In the genomic region with DNA sequence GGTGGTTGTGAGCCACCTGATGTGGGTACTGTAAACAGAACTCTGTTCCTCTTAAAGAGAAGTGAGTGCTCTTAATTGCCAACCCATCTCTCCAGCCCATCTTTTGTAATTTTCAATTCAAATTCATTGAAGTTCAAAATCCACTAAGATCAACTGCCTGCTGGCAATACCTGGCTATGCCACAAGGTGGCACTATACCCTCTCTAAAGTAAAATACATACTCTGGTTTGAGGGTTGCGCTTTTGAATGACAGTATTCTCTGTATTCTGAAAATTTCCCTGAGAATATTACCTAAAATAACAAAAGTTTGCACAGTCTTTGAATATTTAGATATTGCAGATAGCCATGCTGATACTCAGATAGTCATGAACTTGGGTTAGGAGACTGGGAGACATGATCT, we compare ENCODE assay signal across 8 mouse cellular contexts. TPM values are rescaled to one million over a fixed set of nuclear protein-coding genes. Genes with fewer than 3 reads are reported as not detected.
DNase-seq lines count a peak whose midpoint lies in the region; ATAC-seq and TF ChIP-seq lines count a peak whose summit lies in the region.

No protein-coding gene starts in this region.

- ATAC-seq in erythroblast, adult 5-6 weeks (replicated peaks; ENCODE audit: low FRiP score, poor library complexity, severe bottlenecking) = no peak; the same call in 1 of the 2 replicates

- H3K36me3 ChIP-seq in ES-E14 (ENCODE audit: control insufficient read depth, insufficient read depth, low read length, poor library complexity, severe bottlenecking) = no peaks in the 10 kb centered on the region

- intact Hi-C loops in heart, postnatal 36 days (cut with DNase I) = loop anchor here (1.0 to 5.0 kb wide), 3 partner anchors 296 to 482 kb away; no protein-coding TSS in a partner anchor

- no peak overlapping the region for H3K4me3 ChIP-seq in ES-E14 (ENCODE audit: insufficient read depth in 1 of 2, low read depth in 1 of 2, low read length in 2 of 2, poor library complexity in 1 of 2, severe bottlenecking in 1 of 2)

- peaks cover 6 to 16% of the 10 kb centered on the region in 2 experiments for H3K4me1 ChIP-seq in ES-E14 (ENCODE audit: control insufficient read depth in 2 of 2, insufficient read depth in 2 of 2, low read length in 2 of 2, poor library complexity in 1 of 2)

- no peak overlapping the region for H3K27ac ChIP-seq in ES-E14 (ENCODE audit: insufficient read depth, low read depth, low read length, poor library complexity, severe bottlenecking)

- DNase-seq in ES-E14 (ENCODE audit: low read depth, low spot score) = peak; percentile 62
- DNase-seq in adrenal gland, postnatal 14 days = peak; percentile 84
- DNase-seq in embryo, embryonic 9.5 days (ENCODE audit: extremely low spot score) = peak; percentile 62
- peak; percentile 72 to 85 for DNase-seq in heart, postnatal 36 days
- DNase-seq in layer of hippocampus, postnatal 10 days (ENCODE audit: low spot score in 2 of 2) = peak; percentile 90 to 92
- peak; percentile 83 for DNase-seq in mesoderm, embryonic 11.5 days (ENCODE audit: low read depth, low spot score)
- DNase-seq in right cerebral cortex, postnatal 4 days = peak; percentile 95

- in situ Hi-C loops in ES-E14 (cut with MboI; ENCODE audit: low sequenced_read_pairs in 2 of 2, unreplicated experiment in 2 of 2) = loop anchor here (25.0 kb wide), 3 partner anchors 272 to 497 kb away; partner anchors contain the start of genes Taar8a (in 1 of the 2), Taar8b (in 1 of the 2), Taar8c (in 1 of the 2) and Taar9 (in 1 of the 2)

- no peaks in the 10 kb centered on the region for H3K9me3 ChIP-seq in ES-E14 (ENCODE audit: control insufficient read depth, insufficient read depth, low read depth, low read length)

- no peak overlapping the region for H3K9ac ChIP-seq in ES-E14 (ENCODE audit: insufficient read depth, low read depth, low read length, poor library complexity, severe bottlenecking)

TF ChIP-seq in ES-E14, 5 proteins besides CTCF, POLR2A, EP300 and RAD21:
- TF ChIP-seq ZC3H11A (IDR thresholded peaks at IDR 0.05; ENCODE audit: borderline replicate concordance, low read depth, low read length) (peak; percentile 85; the same call in 1 of the 2 replicates), CHD2 (IDR thresholded peaks at IDR 0.05; ENCODE audit: low read depth, low read length) (no peak)

RNA-seq across cellular contexts. Expression of gene Slc18b1, which starts 18.4 kb away (rescaled TPM):
- total RNA-seq in ES-E14 (2012; rRNA removed) = 4.1 and 5.9 TPM in 2 replicates
- total RNA-seq in adrenal gland, postnatal 14 days (2021) = 25.1 and 33.2 TPM in 2 replicates
- 1 to 10 TPM; 6.3 to 8.0 TPM for total RNA-seq in heart, postnatal 36 days (2021)
- 10 to 100 TPM; 18.2 to 22.0 TPM for total RNA-seq in layer of hippocampus, postnatal 10 days (2021)
- total RNA-seq in erythroblast, adult 5-6 weeks (2015; ENCODE audit: low replicate concordance) = not detected in 2 replicates
- not detected in 2 replicates for total RNA-seq in erythroblast, adult 5-6 weeks (2017; ENCODE audit: low replicate concordance)

RNA-seq across cellular contexts. Expression of gene Rps12, which starts 28.1 kb away (rescaled TPM):
- 3,853 and 4,411 TPM in 2 replicates for total RNA-seq in ES-E14 (2012; rRNA removed)
- 463 and 535 TPM in 2 replicates for total RNA-seq in adrenal gland, postnatal 14 days (2021)
- 100 to 1,000 TPM; 199 to 263 TPM for total RNA-seq in heart, postnatal 36 days (2021)
- total RNA-seq in layer of hippocampus, postnatal 10 days (2021) = 100 to 1,000 TPM; 336 to 348 TPM
- 1,063 and 1,343 TPM in 2 replicates for total RNA-seq in erythroblast, adult 5-6 weeks (2015; ENCODE audit: low replicate concordance)
- 294 and 583 TPM in 2 replicates for total RNA-seq in erythroblast, adult 5-6 weeks (2017; ENCODE audit: low replicate concordance)

RNA-seq across cellular contexts. Expression of gene Vnn3, which starts 36.1 kb away (rescaled TPM):
- total RNA-seq in ES-E14 (2012; rRNA removed) = not detected in 2 replicates
- total RNA-seq in adrenal gland, postnatal 14 days (2021) = 19.2 and 36.6 TPM in 2 replicates
- under 1 TPM in 1 of 2 experiments, not detected in 1; 0.28 TPM for total RNA-seq in heart, postnatal 36 days (2021)
- under 1 TPM in 1 of 2 experiments, not detected in 1; 0.46 TPM for total RNA-seq in layer of hippocampus, postnatal 10 days (2021)
- not detected in 2 replicates for total RNA-seq in erythroblast, adult 5-6 weeks (2015; ENCODE audit: low replicate concordance)
- 4.5 TPM in 2 replicates for total RNA-seq in erythroblast, adult 5-6 weeks (2017; ENCODE audit: low replicate concordance)
